ENCODE assay signal across 8 mouse cellular contexts in the genomic region with DNA sequence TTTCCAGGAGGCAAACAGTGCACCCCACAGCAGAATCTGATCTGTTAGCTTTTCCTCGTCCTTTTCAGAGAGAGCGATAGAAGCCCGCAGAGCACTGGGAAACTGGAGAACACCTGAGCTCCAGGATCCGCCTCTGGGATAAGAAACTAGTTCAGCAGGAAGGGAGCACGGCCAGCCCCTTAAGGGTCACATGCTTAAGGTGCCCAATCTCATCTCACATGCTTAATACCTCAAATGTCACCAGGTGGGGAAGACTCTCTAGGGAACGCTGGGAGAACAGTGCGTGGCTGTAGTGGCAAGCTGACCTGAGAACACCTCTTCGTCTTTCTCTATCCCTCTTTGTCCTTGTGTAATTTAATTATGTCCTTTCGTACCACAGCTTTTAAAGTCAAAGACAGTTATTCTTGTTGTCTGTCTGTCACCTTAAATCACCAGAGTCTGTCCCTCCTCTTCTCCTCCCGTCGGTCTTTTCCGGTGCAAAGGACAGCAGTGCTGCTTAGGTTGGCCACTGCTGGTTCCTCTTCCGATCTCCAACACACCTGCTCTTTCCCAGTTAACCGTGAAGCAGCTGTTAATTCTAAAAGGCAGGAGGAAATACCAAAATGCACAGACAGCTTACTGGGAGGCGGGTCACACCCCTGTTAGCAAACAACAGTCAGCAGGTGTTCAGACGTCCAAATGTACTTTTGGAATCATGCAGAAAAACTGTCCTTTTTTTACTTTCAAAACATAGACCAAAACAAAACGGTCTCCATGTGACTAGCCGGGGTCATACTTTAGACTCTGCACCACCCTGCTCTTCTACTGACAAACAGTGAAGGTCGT. TPM values are rescaled to one million over a fixed set of nuclear protein-coding genes. Genes with fewer than 3 reads are reported as not detected.
DNase-seq lines count a peak whose midpoint lies in the region; ATAC-seq and TF ChIP-seq lines count a peak whose summit lies in the region.

No protein-coding gene starts in this region.

- DNase-seq in spleen, adult 2 months (ENCODE audit: low read depth in 1 of 2, low spot score in 2 of 2), result peak in 1 of 2 experiments; percentile 17
- no peak for DNase-seq in spleen, postnatal 14 days (ENCODE audit: low spot score in 2 of 2)
- peak; percentile 70 for DNase-seq in lung, adult 2 months
- DNase-seq in thymus, postnatal 25 days, result peak; percentile 25
- no peak for DNase-seq in right cerebral cortex, adult 18-20 months
- no peak for DNase-seq in right cerebral cortex, postnatal 25 days
- DNase-seq in frontal cortex, postnatal 36 days (ENCODE audit: low spot score in 2 of 2), result no peak

- peak overlapping the region; percentile 24; the same call in 1 of the 2 replicates for H3K4me3 ChIP-seq in spleen, adult 2 months (ENCODE audit: extremely low read depth, insufficient read depth, insufficient read length)
- peak overlapping the region; percentile 29 for H3K4me3 ChIP-seq in intestine, embryonic 16.5 days (ENCODE audit: low read length)
- H3K4me3 ChIP-seq in lung, adult 2 months (replicated peaks; ENCODE audit: extremely low read depth, low read depth, low read length), result peak overlapping the region; percentile 38

- TF ChIP-seq POLR2A in spleen, adult 2 months (IDR thresholded peaks at IDR 0.05; ENCODE audit: low read depth, low read length), result no peak
- TF ChIP-seq POLR2A in lung, adult 2 months (IDR thresholded peaks at IDR 0.05; ENCODE audit: borderline replicate concordance, extremely low read depth, low read depth, low read length), result peak; percentile 82; the same call in 1 of the 2 replicates

- no peak overlapping the region for H3K27ac ChIP-seq in spleen, adult 2 months (ENCODE audit: insufficient read depth, low read length)
- H3K27ac ChIP-seq in intestine, embryonic 16.5 days (ENCODE audit: low read length), result peak overlapping the region; percentile 94

- peak; percentile 87 for ATAC-seq in intestine, embryonic 16.5 days

- peak overlapping the region; percentile 53 for H3K4me2 ChIP-seq in intestine, embryonic 16.5 days (ENCODE audit: low read depth, low read length)

- TF ChIP-seq CTCF in spleen, adult 2 months (IDR thresholded peaks at IDR 0.05; ENCODE audit: extremely low read depth, insufficient read depth, insufficient read length, insufficient replicate concordance), result no peak
- TF ChIP-seq CTCF in lung, adult 2 months (IDR thresholded peaks at IDR 0.05; ENCODE audit: insufficient read depth, low read length), result no peak

- H3K36me3 ChIP-seq in spleen, adult 2 months (ENCODE audit: control insufficient read depth, insufficient read depth, low read length), result no peaks in the 10 kb centered on the region
- no peaks in the 10 kb centered on the region for H3K36me3 ChIP-seq in intestine, embryonic 16.5 days (ENCODE audit: control insufficient read depth, insufficient read depth, low read length)

- H3K9me3 ChIP-seq in intestine, embryonic 16.5 days (ENCODE audit: control insufficient read depth, low read length), result no peaks in the 10 kb centered on the region

- H3K4me1 ChIP-seq in spleen, adult 2 months (ENCODE audit: control insufficient read depth, insufficient read depth, insufficient read length), result no peaks in the 10 kb centered on the region
- peaks cover 17% of the 10 kb centered on the region; the same call in 1 of the 2 replicates for H3K4me1 ChIP-seq in intestine, embryonic 16.5 days (ENCODE audit: control insufficient read depth, insufficient read depth, low read length)
- peaks cover 3% of the 10 kb centered on the region for H3K4me1 ChIP-seq in lung, adult 2 months (ENCODE audit: control insufficient read depth, insufficient read depth, low read length)

- H3K27me3 ChIP-seq in spleen, adult 2 months (ENCODE audit: control insufficient read depth, insufficient read depth, low read length), result no peaks in the 10 kb centered on the region
- no peaks in the 10 kb centered on the region for H3K27me3 ChIP-seq in intestine, embryonic 16.5 days (replicated peaks; ENCODE audit: control insufficient read depth, insufficient read depth, low read length)

- H3K9ac ChIP-seq in intestine, embryonic 16.5 days (ENCODE audit: low read depth, low read length), result peak overlapping the region; percentile 53; the same call in 1 of the 2 replicates

- 25% methylated on average over 19 of the region's 19 CpGs for WGBS in spleen, adult 2 months
- 35% methylated on average over 19 of the region's 19 CpGs for WGBS in intestine, embryonic 16.5 days
- WGBS in lung, adult 2 months, result 34% methylated on average over 19 of the region's 19 CpGs

RNA-seq across cellular contexts. Expression of gene Lima1, which starts 15.4 kb away (rescaled TPM):
- polyA plus RNA-seq in spleen, adult 2 months (2012; rRNA removed), result 7.7 and 7.8 TPM in 2 replicates
- 105 and 112 TPM in 2 replicates for polyA plus RNA-seq in intestine, embryonic 16.5 days (2015; fragmentation: Nextera tagmentation; extraction: Ambion mirVana)
- polyA plus RNA-seq in lung, adult 2 months (2012; rRNA removed), result 23.6 and 29.7 TPM in 2 replicates

Comparison
In these comparisons a context has a peak if more than half of its experiments do, and no peak if none do; other contexts are left out.
1. DNase-seq: peak in lung, adult 2 months (single experiment) and thymus, postnatal 25 days (single experiment); none in spleen, postnatal 14 days (0 of 2), right cerebral cortex, adult 18-20 months (single experiment), right cerebral cortex, postnatal 25 days (single experiment) and frontal cortex, postnatal 36 days (0 of 2).
2. Peak in every context shown above with its lines, with median percentiles within 50 percentile points of each other: H3K4me3 ChIP-seq.